Mouse (Mus musculus): ENCODE data around the gene Fam167b.

- TF ChIP-seq CTCF (IDR thresholded peaks at IDR 0.05; ENCODE audit: low read depth, low read length) (no peak), POLR2A (IDR thresholded peaks at IDR 0.05; ENCODE audit: borderline replicate concordance, low read depth, low read length) (no peak)
Observed at GRCm38 (mm10) chr4:129614093-129614492, 35.7 kb upstream of the Fam167b start, which contains the start of gene Dcdc2b.

Measured in bone marrow macrophage, adult 2 months (primary cell).